In the genomic region with DNA sequence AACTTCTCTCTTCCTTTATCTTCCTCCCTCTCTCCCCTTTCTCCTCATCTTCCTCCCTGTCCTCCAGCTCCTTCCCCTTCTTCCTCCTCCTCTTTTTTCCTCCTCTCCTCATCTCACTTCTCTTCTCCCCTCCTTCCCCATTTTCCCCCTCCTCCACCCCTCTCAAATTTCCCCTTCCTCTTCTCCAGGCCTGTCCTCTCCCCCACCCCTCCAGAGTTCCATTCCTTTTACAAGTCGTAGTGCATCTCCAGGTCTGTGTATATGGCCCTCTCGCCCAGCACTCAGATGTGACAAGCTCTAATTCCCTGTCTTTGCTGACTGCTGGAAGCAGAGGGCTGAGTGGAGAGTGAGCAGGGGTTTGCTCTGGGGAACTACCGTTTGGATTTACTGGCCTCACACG, we compare ENCODE assay signal across 9 mouse cellular contexts. TPM values are rescaled to one million over a fixed set of nuclear protein-coding genes. Genes with fewer than 3 reads are reported as not detected.
DNase-seq lines count a peak whose midpoint lies in the region; ATAC-seq and TF ChIP-seq lines count a peak whose summit lies in the region.
"Had no signal": no experiment of that assay in that cellular context is flagged by ENCODE, and none has a peak within 500 bp of the region (broad histone marks: within the 10 kb centered on the region; RNA-seq: fewer than 3 reads in every experiment).

No protein-coding gene starts in this region.

- DNase-seq in intestine, embryonic 14.5 days (ENCODE audit: low spot score) = no peak
- no peak for DNase-seq in forebrain, embryonic 11.5 days (ENCODE audit: low spot score)
- DNase-seq in hindbrain, postnatal 0 days (ENCODE audit: low spot score) = no peak
- no peak for DNase-seq in neural tube, embryonic 11.5 days (ENCODE audit: low spot score)
- DNase-seq in right cerebral cortex, adult 2 months (ENCODE audit: low spot score in 2 of 2) = no peak
- no peak for DNase-seq in testis, postnatal 10 days (ENCODE audit: low spot score)
- no peak for DNase-seq in Muller cell, postnatal 12 days (ENCODE audit: inconsistent ontology term)

- peaks cover 37% of the 10 kb centered on the region for H3K4me1 ChIP-seq in intestine, embryonic 14.5 days (replicated peaks; ENCODE audit: control insufficient read depth, insufficient read depth, low read length)
- H3K4me1 ChIP-seq in intestine, embryonic 16.5 days (ENCODE audit: control insufficient read depth, insufficient read depth, low read length) = peaks cover 39% of the 10 kb centered on the region
- peaks cover 44% of the 10 kb centered on the region for H3K4me1 ChIP-seq in forebrain, embryonic 11.5 days (replicated peaks; ENCODE audit: control insufficient read depth, insufficient read depth, low read length)
- H3K4me1 ChIP-seq in hindbrain, postnatal 0 days (ENCODE audit: insufficient read depth, low read length) = peaks cover 36% of the 10 kb centered on the region
- peaks cover 49% of the 10 kb centered on the region for H3K4me1 ChIP-seq in neural tube, embryonic 11.5 days (ENCODE audit: control insufficient read depth, insufficient read depth, low read length)

- ATAC-seq in intestine, embryonic 14.5 days (replicated peaks; ENCODE audit: low FRiP score, low TSS enrichment, low read depth) = no peak
- no peak for ATAC-seq in intestine, embryonic 16.5 days
- ATAC-seq in forebrain, embryonic 11.5 days (replicated peaks; ENCODE audit: low FRiP score) = no peak
- ATAC-seq in hindbrain, postnatal 0 days = no peak
- ATAC-seq in neural tube, embryonic 11.5 days (ENCODE audit: insufficient read depth, low FRiP score, low TSS enrichment) = no peak

- no peak overlapping the region for H3K9ac ChIP-seq in intestine, embryonic 14.5 days (ENCODE audit: low read length)
- H3K9ac ChIP-seq in intestine, embryonic 16.5 days (ENCODE audit: low read depth, low read length) = no peak overlapping the region
- H3K9ac ChIP-seq in forebrain, embryonic 11.5 days (ENCODE audit: low read length) = peak overlapping the region; percentile 51; the same call in 1 of the 2 replicates
- no peak overlapping the region for H3K9ac ChIP-seq in hindbrain, postnatal 0 days (replicated peaks; ENCODE audit: low read length)
- H3K9ac ChIP-seq in neural tube, embryonic 11.5 days (ENCODE audit: low read length) = no peak overlapping the region
- H3K9ac ChIP-seq: liver, embryonic 15.5 days had no signal

- H3K27ac ChIP-seq in intestine, embryonic 14.5 days (ENCODE audit: low read depth) = no peak overlapping the region
- H3K27ac ChIP-seq in intestine, embryonic 16.5 days (ENCODE audit: low read length) = no peak overlapping the region
- peak overlapping the region; percentile 74 for H3K27ac ChIP-seq in forebrain, embryonic 11.5 days (ENCODE audit: low read depth, low read length)
- no peak overlapping the region for H3K27ac ChIP-seq in hindbrain, postnatal 0 days
- H3K27ac ChIP-seq in neural tube, embryonic 11.5 days (ENCODE audit: low read depth, low read length) = no peak overlapping the region
- H3K27ac ChIP-seq: liver, embryonic 15.5 days had no signal

- 16% methylated on average over 4 of the region's 4 CpGs for WGBS in intestine, embryonic 14.5 days
- WGBS in intestine, embryonic 16.5 days = 30% methylated on average over 4 of the region's 4 CpGs
- whole genome bisulfite sequencing in forebrain, embryonic 11.5 days = 7% methylated on average over 4 of the region's 4 CpGs
- WGBS in hindbrain, postnatal 0 days = 32% methylated on average over 4 of the region's 4 CpGs
- 5% methylated on average over 4 of the region's 4 CpGs for WGBS in neural tube, embryonic 11.5 days

- no peaks in the 10 kb centered on the region for H3K9me3 ChIP-seq in intestine, embryonic 14.5 days (ENCODE audit: control insufficient read depth, low read length)
- no peaks in the 10 kb centered on the region for H3K9me3 ChIP-seq in intestine, embryonic 16.5 days (ENCODE audit: control insufficient read depth, low read length)
- no peaks in the 10 kb centered on the region for H3K9me3 ChIP-seq in forebrain, embryonic 11.5 days (ENCODE audit: control insufficient read depth, low read length)
- H3K9me3 ChIP-seq in hindbrain, postnatal 0 days (ENCODE audit: low read length) = no peaks in the 10 kb centered on the region
- H3K9me3 ChIP-seq in neural tube, embryonic 11.5 days (ENCODE audit: control insufficient read depth, low read length) = no peaks in the 10 kb centered on the region
- H3K9me3 ChIP-seq: liver, embryonic 15.5 days had no signal

- H3K36me3 ChIP-seq in intestine, embryonic 14.5 days (ENCODE audit: control insufficient read depth, insufficient read depth, low read length) = no peaks in the 10 kb centered on the region
- no peaks in the 10 kb centered on the region for H3K36me3 ChIP-seq in intestine, embryonic 16.5 days (ENCODE audit: control insufficient read depth, insufficient read depth, low read length)
- H3K36me3 ChIP-seq in forebrain, embryonic 11.5 days (ENCODE audit: control insufficient read depth, insufficient read depth, low read length) = no peaks in the 10 kb centered on the region
- H3K36me3 ChIP-seq in hindbrain, postnatal 0 days (ENCODE audit: insufficient read depth, low read length) = no peaks in the 10 kb centered on the region
- H3K36me3 ChIP-seq in neural tube, embryonic 11.5 days (ENCODE audit: control insufficient read depth, insufficient read depth, low read length) = no peaks in the 10 kb centered on the region
- H3K36me3 ChIP-seq: liver, embryonic 15.5 days had no signal

- H3K4me2 ChIP-seq in intestine, embryonic 14.5 days (ENCODE audit: low read length) = peak overlapping the region; percentile 40
- no peak overlapping the region for H3K4me2 ChIP-seq in intestine, embryonic 16.5 days (ENCODE audit: low read depth, low read length)
- peak overlapping the region; percentile 31; the same call in 1 of the 2 replicates for H3K4me2 ChIP-seq in forebrain, embryonic 11.5 days (ENCODE audit: low read depth, low read length, severe bottlenecking)
- peak overlapping the region; percentile 28; the same call in 1 of the 2 replicates for H3K4me2 ChIP-seq in hindbrain, postnatal 0 days (ENCODE audit: low read depth, low read length)
- H3K4me2 ChIP-seq in neural tube, embryonic 11.5 days (ENCODE audit: low read depth) = 0 out of 2 replicates have a peak overlapping the region, but pooled peaks have one; percentile 5
- H3K4me2 ChIP-seq: liver, embryonic 15.5 days had no signal

- no peak overlapping the region for H3K4me3 ChIP-seq in intestine, embryonic 14.5 days (ENCODE audit: low read depth, low read length)
- no peak overlapping the region for H3K4me3 ChIP-seq in intestine, embryonic 16.5 days (ENCODE audit: low read length)
- H3K4me3 ChIP-seq in forebrain, embryonic 11.5 days (ENCODE audit: low read depth, low read length) = no peak overlapping the region
- H3K4me3 ChIP-seq in hindbrain, postnatal 0 days (ENCODE audit: low read length) = no peak overlapping the region
- H3K4me3 ChIP-seq in neural tube, embryonic 11.5 days (ENCODE audit: low read depth, low read length) = no peak overlapping the region
- H3K4me3 ChIP-seq: liver, embryonic 15.5 days had no signal

- TF ChIP-seq CTCF in hindbrain, postnatal 0 days (IDR thresholded peaks at IDR 0.05; ENCODE audit: low read depth) = no peak

- peaks cover 21% of the 10 kb centered on the region for H3K27me3 ChIP-seq in intestine, embryonic 14.5 days (replicated peaks; ENCODE audit: control insufficient read depth, insufficient read depth, low read length)
- H3K27me3 ChIP-seq in intestine, embryonic 16.5 days (replicated peaks; ENCODE audit: control insufficient read depth, insufficient read depth, low read length) = peaks cover 17% of the 10 kb centered on the region; the same call in 1 of the 2 replicates
- peaks cover 4% of the 10 kb centered on the region for H3K27me3 ChIP-seq in forebrain, embryonic 11.5 days (ENCODE audit: control insufficient read depth, insufficient read depth, low read length)
- no peaks in the 10 kb centered on the region for H3K27me3 ChIP-seq in hindbrain, postnatal 0 days (ENCODE audit: insufficient read depth, low read length)
- H3K27me3 ChIP-seq in neural tube, embryonic 11.5 days (ENCODE audit: control insufficient read depth, insufficient read depth, low read length) = peaks cover 34% of the 10 kb centered on the region

RNA-seq across cellular contexts. Expression of gene Macrod1, which starts 14.2 kb away (rescaled TPM):
- 7.1 and 8.5 TPM in 2 replicates for polyA plus RNA-seq in intestine, embryonic 14.5 days (2014; fragmentation: Nextera tagmentation; extraction: Ambion mirVana)
- 11.6 and 13.1 TPM in 2 replicates for polyA plus RNA-seq in intestine, embryonic 16.5 days (2015; fragmentation: Nextera tagmentation; extraction: Ambion mirVana)
- polyA plus RNA-seq in forebrain, embryonic 11.5 days (2014; fragmentation: Nextera tagmentation; extraction: Ambion mirVana) = 3.6 and 4.0 TPM in 2 replicates
- total RNA-seq in hindbrain, postnatal 0 days (2014; rRNA removed) = 4.8 and 9.5 TPM in 2 replicates
- polyA plus RNA-seq in hindbrain, postnatal 0 days (2015; fragmentation: Nextera tagmentation; extraction: Ambion mirVana) = 6.5 and 6.7 TPM in 2 replicates
- polyA plus RNA-seq in neural tube, embryonic 11.5 days (2014; fragmentation: Nextera tagmentation; extraction: Ambion mirVana) = 3.2 and 3.3 TPM in 2 replicates

RNA-seq across cellular contexts. Expression of gene Stip1, which starts 31.0 kb away (rescaled TPM):
- 212 and 227 TPM in 2 replicates for polyA plus RNA-seq in intestine, embryonic 14.5 days (2014; fragmentation: Nextera tagmentation; extraction: Ambion mirVana)
- 194 and 208 TPM in 2 replicates for polyA plus RNA-seq in intestine, embryonic 16.5 days (2015; fragmentation: Nextera tagmentation; extraction: Ambion mirVana)
- 428 and 444 TPM in 2 replicates for polyA plus RNA-seq in forebrain, embryonic 11.5 days (2014; fragmentation: Nextera tagmentation; extraction: Ambion mirVana)
- total RNA-seq in hindbrain, postnatal 0 days (2014; rRNA removed) = 87.3 and 89.0 TPM in 2 replicates
- 146 and 151 TPM in 2 replicates for polyA plus RNA-seq in hindbrain, postnatal 0 days (2015; fragmentation: Nextera tagmentation; extraction: Ambion mirVana)
- 423 and 425 TPM in 2 replicates for polyA plus RNA-seq in neural tube, embryonic 11.5 days (2014; fragmentation: Nextera tagmentation; extraction: Ambion mirVana)

RNA-seq across cellular contexts. Expression of gene Flrt1, which starts 34.8 kb away (rescaled TPM):
- 3.6 TPM in 2 replicates for polyA plus RNA-seq in intestine, embryonic 14.5 days (2014; fragmentation: Nextera tagmentation; extraction: Ambion mirVana)
- polyA plus RNA-seq in intestine, embryonic 16.5 days (2015; fragmentation: Nextera tagmentation; extraction: Ambion mirVana) = 1.6 and 1.9 TPM in 2 replicates
- 7.7 and 9.0 TPM in 2 replicates for polyA plus RNA-seq in forebrain, embryonic 11.5 days (2014; fragmentation: Nextera tagmentation; extraction: Ambion mirVana)
- total RNA-seq in hindbrain, postnatal 0 days (2014; rRNA removed) = 8.4 and 10.1 TPM in 2 replicates
- polyA plus RNA-seq in hindbrain, postnatal 0 days (2015; fragmentation: Nextera tagmentation; extraction: Ambion mirVana) = 7.8 and 8.1 TPM in 2 replicates
- 6.6 and 7.5 TPM in 2 replicates for polyA plus RNA-seq in neural tube, embryonic 11.5 days (2014; fragmentation: Nextera tagmentation; extraction: Ambion mirVana)

RNA-seq across cellular contexts. Expression of gene Fermt3, which starts 51.5 kb away (rescaled TPM):
- polyA plus RNA-seq in intestine, embryonic 14.5 days (2014; fragmentation: Nextera tagmentation; extraction: Ambion mirVana) = 7.0 and 7.3 TPM in 2 replicates
- 13.0 and 14.4 TPM in 2 replicates for polyA plus RNA-seq in intestine, embryonic 16.5 days (2015; fragmentation: Nextera tagmentation; extraction: Ambion mirVana)
- 8.0 and 8.5 TPM in 2 replicates for polyA plus RNA-seq in forebrain, embryonic 11.5 days (2014; fragmentation: Nextera tagmentation; extraction: Ambion mirVana)
- total RNA-seq in hindbrain, postnatal 0 days (2014; rRNA removed) = 4.0 and 7.5 TPM in 2 replicates
- polyA plus RNA-seq in hindbrain, postnatal 0 days (2015; fragmentation: Nextera tagmentation; extraction: Ambion mirVana) = 3.5 and 4.0 TPM in 2 replicates
- polyA plus RNA-seq in neural tube, embryonic 11.5 days (2014; fragmentation: Nextera tagmentation; extraction: Ambion mirVana) = 8.8 and 9.5 TPM in 2 replicates
